ENCODE assay signal across 19 mouse cellular contexts in genomic region chr9:42146463-42146862, GRCm38 (mm10). TPM values are rescaled to one million over a fixed set of nuclear protein-coding genes. Genes with fewer than 3 reads are reported as not detected.
A peak's percentile ranks its signal among the peaks of the same experiment; 100 is the strongest.
DNase-seq lines count a peak whose midpoint lies in the region; ATAC-seq and TF ChIP-seq lines count a peak whose summit lies in the region.
"Had no signal": no experiment of that assay in that cellular context is flagged by ENCODE, and none has a peak within 500 bp of the region (broad histone marks: within the 10 kb centered on the region; RNA-seq: fewer than 3 reads in every experiment).

No protein-coding gene starts in this region.

- peak; percentile 51 for ATAC-seq in megakaryocyte progenitor cell, adult 5-6 weeks (replicated peaks; ENCODE audit: poor library complexity)
- ATAC-seq: forebrain, embryonic 14.5 days had no signal

- intact Hi-C loops in heart, postnatal 14 days (cut with DNase I) = no loop called here

- no peaks in the 10 kb centered on the region for H3K4me1 ChIP-seq in lung, adult 2 months (ENCODE audit: control insufficient read depth, insufficient read depth, low read length)
- H3K4me1 ChIP-seq: heart, embryonic 15.5 days had no signal

- peak; percentile 54 for DNase-seq in lung, postnatal 25 days (ENCODE audit: low spot score)
- DNase-seq in lung, adult 2 months = no peak
- peak; percentile 83 for DNase-seq in spleen, postnatal 36 days (ENCODE audit: low spot score in 2 of 2)
- no peak for DNase-seq in spleen, postnatal 10 days (ENCODE audit: low spot score in 2 of 2)
- no peak for DNase-seq in heart, postnatal 14 days
- DNase-seq in cerebellum, adult 9-10 months = no peak
- no peak for DNase-seq in gastrocnemius, adult 8-10 months (ENCODE audit: low spot score in 2 of 2)
- DNase-seq: adrenal gland, adult 8-10 months; cerebellum, adult 11 months; cerebellum, adult 8-10 months; cerebellum, postnatal 25 days; gastrocnemius, postnatal 10 days; heart, adult 2 months; heart, postnatal 36 days had no signal

- TF ChIP-seq CTCF in lung, adult 2 months (IDR thresholded peaks at IDR 0.05; ENCODE audit: insufficient read depth, low read length) = no peak

- no peak for TF ChIP-seq POLR2A in lung, adult 2 months (IDR thresholded peaks at IDR 0.05; ENCODE audit: borderline replicate concordance, extremely low read depth, low read depth, low read length)

- WGBS in lung, adult 2 months = 82% methylated on average over 2 of the region's 2 CpGs

- H3K4me3 ChIP-seq in lung, adult 2 months (replicated peaks; ENCODE audit: extremely low read depth, low read depth, low read length) = no peak overlapping the region
- H3K4me3 ChIP-seq: embryonic facial prominence, embryonic 10.5 days; heart, adult 2 months; heart, embryonic 15.5 days; hindbrain, embryonic 15.5 days had no signal

RNA-seq across cellular contexts. Expression of gene Sorl1, which starts 22.4 kb away (rescaled TPM):
- polyA plus RNA-seq in lung, adult 2 months (2012; rRNA removed) = 55.1 and 77.9 TPM in 2 replicates
- 26.8 and 29.4 TPM in 2 replicates for total RNA-seq in megakaryocyte progenitor cell, adult 5-6 weeks (2015)
- total RNA-seq in megakaryocyte progenitor cell, adult 5-6 weeks (2017) = 23.9 and 29.4 TPM in 2 replicates
- total RNA-seq in heart, postnatal 14 days (2021) = 10 to 100 TPM; 10.2 to 11.3 TPM
- 10 to 100 TPM; 39.8 to 51.3 (median 42.6) TPM for total RNA-seq in gastrocnemius, adult 8-10 months (2022)

Comparison
In these comparisons a context has a peak if more than half of its experiments do, and no peak if none do; other contexts are left out.
1. DNase-seq: peak in lung, postnatal 25 days (single experiment) and spleen, postnatal 36 days (2 of 2); none in lung, adult 2 months (single experiment), spleen, postnatal 10 days (0 of 2), heart, postnatal 14 days (0 of 2), cerebellum, adult 9-10 months (single experiment) and gastrocnemius, adult 8-10 months (0 of 2).